Mouse (Mus musculus) liver, embryonic 16.5 days (tissue): ENCODE results near the gene Rdm1. TPM values are rescaled to one million over a fixed set of nuclear protein-coding genes. Genes with fewer than 3 reads are reported as not detected.

Experiments used
- ATAC-seq: fragments of 200-750 bp; cut with Nextera tagmentation; 2 replicates; pipeline ENCODE4 v1.8.0; 2017; ENCODE audit warnings: low read depth, mild to moderate bottlenecking, moderate number of reproducible peaks, moderate library complexity
- H3K27ac ChIP-seq: fragments of 300-500 bp; sonication (generic); 2 replicates; pipeline ENCODE4 v1.5.1; 2014; ENCODE audit warnings: mild to moderate bottlenecking, low read length
- H3K27me3 ChIP-seq: fragments of 300-500 bp; sonication (generic); 2 replicates; pipeline ENCODE4 v1.6.1; 2014; ENCODE audit warnings: low read depth, low read length, mixed read lengths; ENCODE audit not compliant: control insufficient read depth, insufficient read depth
- H3K36me3 ChIP-seq: fragments of 300-500 bp; sonication (generic); 2 replicates; pipeline ENCODE4 v1.6.1; 2014; ENCODE audit warnings: mild to moderate bottlenecking; ENCODE audit not compliant: control insufficient read depth, insufficient read depth
- H3K4me1 ChIP-seq: fragments of 300-500 bp; sonication (generic); 2 replicates; pipeline ENCODE4 v1.6.1; 2014; ENCODE audit warnings: low read depth, low read length, mixed read lengths; ENCODE audit not compliant: control insufficient read depth
- H3K4me2 ChIP-seq: fragments of 300-500 bp; sonication (generic); 2 replicates; pipeline ENCODE4 v1.6.1; 2014; ENCODE audit warnings: low read depth, low read length, mixed read lengths
- H3K4me3 ChIP-seq: fragments of 300-500 bp; sonication (generic); 2 replicates; pipeline ENCODE4 v1.5.1; 2014; ENCODE audit warnings: low read depth, mild to moderate bottlenecking, low read length
- H3K9ac ChIP-seq: fragments of 300-500 bp; sonication (generic); 2 replicates; pipeline ENCODE4 v1.6.1; 2014; ENCODE audit warnings: low read depth, low read length
- H3K9me3 ChIP-seq: fragments of 300-500 bp; sonication (generic); replicated peaks from 2 replicates; pipeline ENCODE4 v1.6.1; 2016; ENCODE audit warnings: low read length; ENCODE audit not compliant: control insufficient read depth
- WGBS: fragments of 180-500 bp; shearing (Covaris S2); extraction: QIAGEN DNeasy Blood & Tissue Kit; methylation state at CpG from one replicate; pipeline ENCODE4 v1.1.7; 2014; ENCODE audit not compliant: insufficient replicate concordance; 5-methylcytosine and 5-hydroxymethylcytosine counted together
- polyA plus RNA-seq: library from polyadenylated mRNA; unstranded; fragments of >200 nt; fragmentation: Nextera tagmentation; extraction: Ambion mirVana; gene quantifications from 2 replicates; pipeline ENCODE4 v1.2.1, GENCODE M21; 2015

The Rdm1 gene
- polyA plus RNA-seq, 1 experiment from 2014 or later, result 10.1 TPM

DNA sequence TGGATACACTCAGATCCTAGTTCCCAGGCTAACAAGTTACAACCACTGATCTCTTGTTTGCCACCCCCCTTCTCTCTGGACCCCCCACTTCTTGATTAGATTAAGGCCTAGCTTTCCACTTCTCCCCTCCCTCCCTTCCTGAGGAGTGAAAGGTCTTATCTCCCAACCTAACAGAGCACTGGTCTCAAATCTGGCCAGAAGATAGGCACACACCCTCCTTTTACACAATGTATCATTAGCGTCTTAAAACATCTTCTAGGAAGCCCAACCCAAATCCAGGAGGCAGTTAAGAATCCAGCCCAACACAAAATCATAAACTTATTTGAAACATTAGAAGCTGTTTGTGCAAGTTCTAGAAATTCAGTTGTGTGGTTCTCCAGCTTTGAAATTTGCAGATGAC lies 43.3 kb downstream of the Rdm1 start:
- H3K4me2 ChIP-seq, result no peak overlapping the region
- WGBS, result 24% methylated on average over 1 of the region's 1 CpGs
- H3K9ac ChIP-seq, result no peak overlapping the region
- H3K27ac ChIP-seq, result no peak overlapping the region
- H3K27me3 ChIP-seq, result no peaks in the 10 kb centered on the region
- no peaks in the 10 kb centered on the region for H3K9me3 ChIP-seq
- ATAC-seq, result no peak
- no peaks in the 10 kb centered on the region for H3K36me3 ChIP-seq
- H3K4me3 ChIP-seq, result no peak overlapping the region
- peaks cover 37% of the 10 kb centered on the region for H3K4me1 ChIP-seq

DNA sequence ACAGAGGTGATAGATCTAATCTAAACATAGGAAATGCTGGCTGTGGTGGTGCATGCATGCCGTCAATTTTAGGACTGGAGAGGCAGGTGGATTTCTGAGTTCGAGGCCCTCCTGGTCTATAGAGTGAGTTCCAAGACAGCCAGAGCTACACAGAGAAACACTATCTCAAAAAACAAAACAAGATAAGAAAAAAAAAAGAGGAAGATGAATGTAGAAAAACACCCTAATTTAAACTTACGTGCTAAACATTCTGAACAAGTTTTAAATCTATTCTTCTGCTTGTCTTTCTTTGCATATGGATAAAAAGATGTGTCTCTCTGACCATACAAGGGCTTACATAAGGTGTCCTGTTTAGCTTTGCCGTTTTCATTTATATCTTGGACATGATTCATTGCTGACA lies 44.3 kb downstream of the Rdm1 start:
- Histone ChIP-seq H3K4me2 (no peak overlapping the region), H3K27me3 (no peaks in the 10 kb centered on the region), H3K27ac (no peak overlapping the region), H3K9me3 (no peaks in the 10 kb centered on the region), H3K36me3 (no peaks in the 10 kb centered on the region), H3K4me1 (peaks cover 31% of the 10 kb centered on the region), H3K9ac (no peak overlapping the region), H3K4me3 (no peak overlapping the region)
- WGBS, result 35% methylated on average over 4 of the region's 4 CpGs
- ATAC-seq, result no peak

DNA sequence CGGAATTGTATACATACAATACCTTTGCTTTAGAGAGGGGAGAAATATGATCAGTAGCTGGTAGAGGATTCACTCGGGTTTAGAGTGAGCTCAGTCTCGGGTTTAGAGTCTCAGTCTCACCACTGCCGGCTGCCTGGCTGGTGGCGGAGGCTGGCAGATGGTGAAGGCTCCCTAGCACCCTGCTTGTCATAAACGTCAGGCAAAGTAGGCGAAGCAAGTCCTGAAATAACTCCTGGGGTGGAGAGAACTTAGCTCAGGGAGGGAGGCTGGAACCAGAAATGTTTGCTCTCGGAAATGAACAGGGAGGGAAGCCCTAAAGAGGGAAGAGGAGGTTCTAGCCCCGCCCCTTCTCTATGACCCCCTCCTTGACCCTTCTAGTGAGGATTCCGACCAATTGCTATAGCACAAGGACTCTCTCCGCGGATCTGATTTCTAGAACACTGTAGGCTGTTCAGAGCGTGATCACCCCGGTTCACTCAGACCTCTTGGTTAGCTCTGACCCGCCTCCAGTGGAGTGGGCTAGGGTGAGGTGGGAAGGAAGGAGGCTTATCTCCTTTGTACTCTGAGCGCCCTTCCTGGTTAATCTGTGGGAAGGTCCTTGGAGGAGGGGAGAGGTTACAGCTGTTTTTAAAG lies 46.1 kb downstream of the Rdm1 start:
- Histone ChIP-seq H3K4me1 (peaks cover 24% of the 10 kb centered on the region), H3K27ac (no peak overlapping the region), H3K36me3 (no peaks in the 10 kb centered on the region), H3K9me3 (no peaks in the 10 kb centered on the region), H3K9ac (no peak overlapping the region), H3K27me3 (no peaks in the 10 kb centered on the region), H3K4me2 (no peak overlapping the region), H3K4me3 (no peak overlapping the region)
- peak; percentile 27; the same call in 1 of the 2 replicates for ATAC-seq
- 15% methylated on average over 16 of the region's 16 CpGs for WGBS

DNA sequence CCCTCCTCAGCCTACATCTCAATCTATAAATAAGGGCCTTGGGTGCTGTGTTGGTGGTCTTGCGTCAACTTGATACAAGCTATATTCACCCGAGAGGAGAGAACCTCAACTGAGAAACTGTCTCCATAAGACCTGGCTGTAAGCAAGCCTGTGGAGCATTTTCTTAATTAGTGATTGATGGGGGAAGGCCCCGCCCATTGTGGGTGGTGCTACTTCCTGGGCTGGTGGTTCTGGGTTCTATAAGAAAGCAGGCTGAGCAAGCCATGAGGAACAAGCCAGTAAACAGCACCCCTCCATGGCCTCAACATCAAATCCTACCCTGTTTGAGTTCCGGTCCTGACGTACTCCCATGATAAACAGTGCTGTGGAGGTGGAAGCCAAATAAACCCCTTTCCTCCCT lies 47.1 kb downstream of the Rdm1 start:
- Histone ChIP-seq H3K4me1 (peaks cover 14% of the 10 kb centered on the region), H3K27ac (no peak overlapping the region), H3K9ac (no peak overlapping the region), H3K9me3 (no peaks in the 10 kb centered on the region), H3K36me3 (no peaks in the 10 kb centered on the region), H3K27me3 (no peaks in the 10 kb centered on the region), H3K4me3 (no peak overlapping the region), H3K4me2 (no peak overlapping the region)
- no peak for ATAC-seq
- 74% methylated on average over 5 of the region's 5 CpGs for WGBS

DNA sequence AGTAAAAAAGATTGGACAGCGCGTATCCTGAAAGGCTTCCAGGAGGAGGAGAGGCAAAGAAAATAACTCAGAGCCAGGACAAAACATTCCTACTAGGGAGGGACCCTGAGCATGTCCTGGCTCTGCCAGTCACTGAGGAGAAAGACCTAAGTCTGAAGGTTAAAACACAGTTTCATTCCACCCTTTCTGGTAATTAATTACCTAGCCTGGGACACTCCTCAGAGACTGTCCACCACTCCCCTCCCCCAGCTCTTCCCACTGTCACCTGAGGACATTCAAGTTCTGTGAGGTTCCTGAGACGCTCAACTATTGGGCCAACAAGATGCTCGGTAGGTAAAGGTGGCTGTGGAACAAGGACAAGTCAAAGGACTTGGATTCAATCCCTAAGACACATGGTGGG lies 48.4 kb downstream of the Rdm1 start:
- Histone ChIP-seq H3K36me3 (no peaks in the 10 kb centered on the region), H3K27ac (no peak overlapping the region), H3K9me3 (no peaks in the 10 kb centered on the region), H3K4me3 (no peak overlapping the region), H3K4me2 (no peak overlapping the region), H3K27me3 (no peaks in the 10 kb centered on the region), H3K4me1 (peaks cover 5% of the 10 kb centered on the region; the same call in 1 of the 2 replicates), H3K9ac (no peak overlapping the region)
- 80% methylated on average over 4 of the region's 4 CpGs for WGBS
- ATAC-seq, result no peak

DNA sequence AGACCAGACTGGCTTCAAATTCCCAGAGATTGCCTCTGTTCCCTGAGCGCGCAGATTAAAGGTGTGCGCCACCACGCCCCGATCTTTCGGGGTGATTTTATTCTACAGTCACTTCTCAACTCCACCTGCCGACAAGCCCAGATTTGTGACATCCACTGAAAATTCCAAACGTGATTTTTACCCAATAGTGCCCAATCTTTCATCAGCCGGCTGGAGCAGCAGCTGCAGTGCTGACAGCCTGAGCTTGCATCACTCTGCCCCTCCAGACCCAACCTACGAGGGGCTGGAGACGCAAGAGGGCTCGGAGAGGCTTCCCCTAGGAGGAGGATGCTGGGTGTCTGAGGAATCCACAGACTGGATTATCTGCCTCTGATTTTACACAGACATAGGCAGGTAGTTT lies 50.7 kb downstream of the Rdm1 start:
- ATAC-seq, result no peak
- Histone ChIP-seq H3K4me2 (no peak overlapping the region), H3K36me3 (no peaks in the 10 kb centered on the region), H3K27me3 (no peaks in the 10 kb centered on the region), H3K4me1 (peaks cover 5% of the 10 kb centered on the region; the same call in 1 of the 2 replicates), H3K9me3 (no peaks in the 10 kb centered on the region), H3K27ac (no peak overlapping the region), H3K4me3 (no peak overlapping the region), H3K9ac (no peak overlapping the region)
- 76% methylated on average over 12 of the region's 12 CpGs for WGBS

DNA sequence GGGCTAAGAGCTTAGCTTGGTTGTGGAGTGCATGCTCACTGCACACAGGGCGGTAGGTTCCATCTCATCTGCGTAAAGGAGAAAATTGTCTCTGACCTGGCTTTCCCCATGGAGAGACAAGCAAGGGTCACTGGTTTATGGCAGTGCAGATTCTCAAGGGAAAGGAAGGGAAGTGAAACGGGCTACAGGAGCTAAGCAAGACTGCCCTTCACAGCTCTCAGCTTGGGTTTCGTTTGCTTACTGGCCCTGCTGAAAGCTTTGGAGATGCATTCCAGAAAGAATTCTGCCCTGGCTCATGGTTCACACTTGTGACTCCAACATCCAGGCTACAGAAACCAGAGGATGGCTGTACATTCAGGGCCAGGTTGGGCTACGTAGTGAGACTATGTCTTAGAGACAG lies 51.8 kb downstream of the Rdm1 start:
- 65% methylated on average over 5 of the region's 5 CpGs for WGBS
- Histone ChIP-seq H3K9me3 (no peaks in the 10 kb centered on the region), H3K9ac (no peak overlapping the region), H3K27me3 (no peaks in the 10 kb centered on the region), H3K36me3 (no peaks in the 10 kb centered on the region), H3K27ac (no peak overlapping the region), H3K4me3 (no peak overlapping the region), H3K4me1 (no peaks in the 10 kb centered on the region), H3K4me2 (no peak overlapping the region)
- no peak for ATAC-seq

DNA sequence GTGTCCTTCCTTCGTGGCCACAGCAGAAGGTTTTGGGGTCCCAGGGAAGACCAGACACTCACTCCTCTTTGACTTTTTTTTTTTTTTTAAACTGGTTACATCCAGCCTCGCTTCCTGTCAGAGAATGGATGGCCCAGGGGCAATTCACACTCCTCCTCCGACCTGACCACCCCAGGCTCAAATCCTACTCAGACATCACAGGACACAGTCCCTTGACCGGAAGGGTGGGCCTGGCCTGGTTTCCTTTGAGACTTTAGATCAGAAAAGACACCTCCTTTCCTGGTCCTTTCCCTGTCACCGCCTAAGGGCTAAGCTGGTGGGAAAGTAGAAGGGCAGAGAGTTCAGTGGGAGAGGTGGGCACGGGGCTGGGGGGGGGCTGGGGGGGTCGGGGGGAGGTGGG lies 52.9 kb downstream of the Rdm1 start:
- no peak overlapping the region for H3K9ac ChIP-seq
- H3K4me1 ChIP-seq, result no peaks in the 10 kb centered on the region
- 39% methylated on average over 6 of the region's 7 CpGs for WGBS
- ATAC-seq, result no peak
- H3K36me3 ChIP-seq, result no peaks in the 10 kb centered on the region
- H3K27me3 ChIP-seq, result no peaks in the 10 kb centered on the region
- H3K4me3 ChIP-seq, result no peak overlapping the region
- no peaks in the 10 kb centered on the region for H3K9me3 ChIP-seq
- H3K4me2 ChIP-seq, result no peak overlapping the region
- H3K27ac ChIP-seq, result no peak overlapping the region

DNA sequence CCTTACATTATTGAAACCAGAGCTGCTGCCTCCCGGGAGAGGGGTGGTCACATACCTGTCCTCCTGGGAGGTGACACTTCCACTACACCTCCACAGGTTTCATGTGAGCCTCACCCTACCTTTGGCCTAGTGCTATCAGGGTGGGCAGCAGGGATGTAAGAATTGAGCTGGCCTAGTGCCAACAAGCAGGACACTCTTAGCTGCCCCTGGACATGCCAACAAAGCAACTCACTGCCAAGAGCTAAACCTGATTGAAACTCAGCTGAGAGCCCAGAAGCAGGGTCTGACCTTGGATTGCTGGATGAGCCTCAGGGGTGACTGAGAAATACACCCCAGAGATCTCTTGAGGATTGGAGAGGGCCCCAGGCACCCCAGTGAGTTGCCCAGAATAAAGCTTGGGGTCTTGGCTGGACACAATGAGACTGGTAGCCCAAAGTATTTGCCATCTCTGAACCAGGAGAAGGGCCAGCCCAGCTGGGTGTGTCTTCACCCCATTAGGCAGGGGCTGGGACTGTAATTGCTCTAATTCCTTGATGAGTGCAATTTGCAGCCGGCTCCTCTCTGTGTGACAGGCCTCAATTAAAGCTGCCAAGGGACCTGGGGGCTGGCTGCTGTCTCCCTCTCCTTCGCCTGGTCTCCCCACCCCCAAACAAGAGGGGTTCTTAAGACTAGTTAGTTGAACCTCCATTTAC lies 53.8 kb downstream of the Rdm1 start:
- no peak for ATAC-seq
- Histone ChIP-seq H3K4me3 (no peak overlapping the region), H3K36me3 (no peaks in the 10 kb centered on the region), H3K27ac (no peak overlapping the region), H3K4me1 (no peaks in the 10 kb centered on the region), H3K9me3 (no peaks in the 10 kb centered on the region), H3K27me3 (no peaks in the 10 kb centered on the region), H3K4me2 (no peak overlapping the region), H3K9ac (no peak overlapping the region)
- WGBS, result 51% methylated on average over 3 of the region's 3 CpGs
